Mouse (Mus musculus) brain, embryonic 14.5 days (tissue): Measurements from ENCODE around the gene Cd3e.

Experiments
- CTCF ChIP-seq: fragments of 200-500 bp; IDR thresholded peaks from 2 replicates; pipeline ENCODE4 v1.5.1; 2012; ENCODE audit warnings: inconsistent platforms, mild to moderate bottlenecking, moderate library complexity, borderline replicate concordance; ENCODE audit not compliant: insufficient read depth, insufficient read length; ENCODE audit errors: extremely low read depth
- POLR2A ChIP-seq: fragments of 200-500 bp; IDR thresholded peaks from 2 replicates; pipeline ENCODE4 v1.6.1; 2012; ENCODE audit warnings: mild to moderate bottlenecking, inconsistent platforms, borderline replicate concordance; ENCODE audit not compliant: poor library complexity, insufficient read depth, insufficient read length, severe bottlenecking; ENCODE audit errors: extremely low read depth

DNA sequence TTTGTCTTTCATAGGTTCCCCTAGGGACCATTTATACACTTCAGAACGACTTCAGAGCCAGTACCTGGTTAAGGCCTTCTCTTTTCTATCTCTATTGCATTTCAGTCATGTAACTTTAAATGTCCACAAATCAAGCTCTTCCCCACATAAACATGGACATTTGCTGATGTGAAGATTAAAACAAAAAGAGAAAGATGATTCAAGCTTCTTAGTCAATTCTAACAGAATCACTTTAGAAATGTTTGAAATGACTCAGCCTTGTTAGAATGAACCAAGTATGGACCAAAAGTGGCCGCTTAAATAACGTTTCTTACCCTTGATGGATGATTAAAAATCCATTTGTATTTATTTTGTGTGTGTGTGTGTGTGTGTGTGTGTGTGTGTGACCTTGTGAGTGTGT is 14.2 kb upstream of the Cd3e start:
- TF ChIP-seq CTCF: no peak
- no peak for TF ChIP-seq POLR2A
